Mouse (Mus musculus) WW6 (cell line): ENCODE measurements around the gene Olfr561.

ENCODE experiments used
- DNase-seq: peaks from one replicate; pipeline ENCODE4 v3.0.0-alpha.2; 2013; ENCODE audit warnings: low read depth, low spot score

Gene Olfr561

GRCm38 (mm10) chr7:102770921-102771320 lies at the start of gene Olfr561:
Gene Olfr561, plus strand, starts transcription at chr7:102771221.
- DNase-seq = no peak

GRCm38 (mm10) chr7:102727391-102727790 lies 43.6 kb upstream of the Olfr561 start, which contains the start of gene Olfr559:
Gene Olfr559, minus strand, starts transcription at chr7:102727491.
- no peak for DNase-seq

- no peak for DNase-seq
Measured at GRCm38 (mm10) chr7:102733793-102734192, 37.2 kb upstream of the Olfr561 start.

GRCm38 (mm10) chr7:102737705-102738104 lies 33.3 kb upstream of the Olfr561 start:
- no peak for DNase-seq

GRCm38 (mm10) chr7:102752086-102752485 lies 18.9 kb upstream of the Olfr561 start:
- no peak for DNase-seq

- no peak for DNase-seq
Measured at GRCm38 (mm10) chr7:102759266-102759665, 11.8 kb upstream of the Olfr561 start, which contains the start of the genes Olfr560 and Olfr78. Gene Olfr560, minus strand, starts transcription at chr7:102759366. Gene Olfr78, minus strand, starts transcription at chr7:102759471.

- no peak for DNase-seq
Measured at GRCm38 (mm10) chr7:102803180-102803579, 32.2 kb downstream of the Olfr561 start, which contains the start of gene Olfr564. Gene Olfr564, plus strand, starts transcription at chr7:102803480.
